Mouse (Mus musculus) ES-E14 (cell line): Measurements from ENCODE around the gene Mzf1.

Source experiments
- CHD2 ChIP-seq: IDR thresholded peaks from 2 replicates; pipeline ENCODE4 v1.6.1; 2014; ENCODE audit warnings: mild to moderate bottlenecking, low read depth, low read length, inconsistent platforms
- HCFC1 ChIP-seq: IDR thresholded peaks from 2 replicates; pipeline ENCODE4 v1.6.1; 2012; ENCODE audit warnings: low read length, inconsistent platforms, borderline replicate concordance; ENCODE audit not compliant: insufficient read depth
- MAFK ChIP-seq: IDR thresholded peaks from 2 replicates; pipeline ENCODE4 v1.6.1; 2014; ENCODE audit warnings: mild to moderate bottlenecking, low read depth, low read length, inconsistent platforms; ENCODE audit not compliant: insufficient read depth
- ZC3H11A ChIP-seq: IDR thresholded peaks from 2 replicates; pipeline ENCODE4 v1.6.1; 2012; ENCODE audit warnings: low read depth, mild to moderate bottlenecking, inconsistent platforms, low read length, borderline replicate concordance
- ZNF384 ChIP-seq: IDR thresholded peaks from 2 replicates; pipeline ENCODE4 v1.6.1; 2012; ENCODE audit warnings: low read depth, low read length, inconsistent platforms

DNA sequence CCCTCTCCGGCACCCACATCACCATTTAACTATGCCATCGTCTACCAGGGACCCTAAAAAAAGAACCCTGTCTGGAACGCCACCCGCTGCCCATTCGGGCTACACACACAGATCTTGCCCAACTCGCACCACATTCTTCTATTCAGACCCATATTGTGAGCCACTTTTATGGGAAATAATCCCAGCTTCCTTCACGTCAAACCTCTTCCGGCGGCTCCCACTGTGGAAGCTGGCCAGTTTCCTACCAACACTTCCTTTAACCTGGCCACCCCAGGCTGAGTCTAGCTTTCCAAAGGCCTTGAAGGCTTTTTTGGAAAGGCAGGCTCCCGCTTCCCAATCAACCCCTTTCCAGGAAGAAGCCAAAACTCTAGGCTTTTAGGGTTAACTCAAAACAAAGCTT, 48.0 kb downstream of the Mzf1 start:
- no peak for TF ChIP-seq ZC3H11A
- no peak for TF ChIP-seq CHD2
- no peak for TF ChIP-seq HCFC1
- no peak for TF ChIP-seq MAFK
- TF ChIP-seq ZNF384: no peak
